Mouse (Mus musculus) layer of hippocampus, postnatal 36 days (tissue): ENCODE measurements at regions not wholly inside any gene's neighbourhood (a gene's known extent, or its start where the extent isn't known, plus 50 kb on each side); places are given as distances from the start of the nearest gene placed in this dataset.

Experiments
- DNase-seq, 2 experiments: peaks; one replicate each; pipeline ENCODE4 v3.0.0; 2022

GRCm38 (mm10) chr17:45966736-45967135, 65.4 kb downstream of the Vegfa start:
- DNase-seq = no peak

GRCm38 (mm10) chr17:45964031-45964430, 68.1 kb downstream of the Vegfa start:
- DNase-seq = no peak

GRCm38 (mm10) chr17:45963332-45963731, 68.8 kb downstream of the Vegfa start:
- no peak for DNase-seq

DNA sequence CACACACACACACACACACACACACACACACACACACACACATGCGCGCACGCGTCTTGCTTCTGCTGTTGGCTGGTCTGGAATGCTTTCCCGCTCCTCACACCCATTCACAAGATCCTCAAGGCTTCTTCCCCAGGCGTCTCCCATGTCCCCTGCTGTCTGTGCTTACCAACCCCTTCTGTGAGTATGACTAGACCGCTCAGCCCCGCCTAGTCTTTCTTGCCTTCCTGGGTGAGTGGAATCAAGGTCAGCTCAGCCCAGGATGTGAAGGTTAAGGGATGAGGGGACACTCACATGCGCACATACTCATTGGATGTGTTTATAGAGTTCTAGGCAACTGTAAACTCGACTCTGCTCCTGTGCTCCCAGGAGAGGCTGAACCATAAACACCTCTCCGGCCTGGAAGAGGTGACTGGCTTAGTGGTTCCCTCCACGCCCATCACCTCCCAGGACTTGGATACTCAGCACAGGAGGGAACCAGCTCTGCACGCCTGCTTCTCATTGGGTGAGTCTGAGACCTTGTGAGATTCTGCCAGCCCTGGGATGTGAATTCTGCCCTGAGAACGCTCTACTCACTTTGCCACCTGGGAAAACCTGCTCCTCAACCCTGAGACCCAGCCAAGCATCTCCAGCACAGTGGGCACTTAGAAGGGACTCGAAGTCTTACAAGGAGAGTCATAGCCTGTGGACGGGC, 70.4 kb downstream of the Vegfa start:
- DNase-seq = no peak

- DNase-seq = no peak
Observed at GRCm38 (mm10) chr17:45958094-45958881, 73.9 kb downstream of the Vegfa start.

DNA sequence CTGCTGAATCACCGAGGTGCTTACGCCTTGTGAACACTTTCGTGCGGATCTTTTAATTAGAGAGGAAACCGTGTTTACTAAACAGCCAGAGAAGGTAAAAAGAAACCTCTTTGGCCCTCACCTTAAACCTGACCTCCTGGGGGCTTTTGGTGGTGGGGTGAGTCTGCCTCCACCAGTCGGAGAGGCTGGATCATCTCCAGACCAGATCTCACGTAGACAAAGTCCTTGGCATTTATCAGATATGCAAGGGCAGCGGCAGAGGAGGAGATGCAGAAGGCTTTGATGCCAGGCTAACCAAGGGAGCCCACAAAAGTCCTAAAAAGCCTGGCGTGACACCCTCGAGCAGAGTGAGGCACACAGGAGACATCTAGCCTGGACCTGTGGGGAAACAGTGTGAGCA, 76.7 kb downstream of the Vegfa start:
- DNase-seq = no peak

DNA sequence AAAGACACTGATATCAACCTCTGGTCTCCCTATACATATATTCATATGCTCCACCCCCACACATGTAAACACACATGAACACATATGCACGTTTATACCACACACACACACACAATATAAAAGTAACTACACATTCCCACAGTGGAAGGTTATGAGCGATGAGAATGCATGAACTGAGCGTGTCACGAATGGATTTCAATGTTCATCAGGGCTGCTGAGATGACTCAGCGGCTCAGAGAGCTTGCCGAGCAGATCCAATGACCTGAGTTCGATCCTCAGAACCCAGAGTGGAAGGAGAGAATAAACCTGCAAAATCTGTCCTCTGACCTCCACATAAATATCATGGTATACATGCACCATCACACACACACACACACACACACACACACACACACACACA, 77.3 kb downstream of the Vegfa start:
- DNase-seq = no peak

- no peak for DNase-seq
Observed at GRCm38 (mm10) chr17:45953523-45953922, 78.6 kb downstream of the Vegfa start.

DNA sequence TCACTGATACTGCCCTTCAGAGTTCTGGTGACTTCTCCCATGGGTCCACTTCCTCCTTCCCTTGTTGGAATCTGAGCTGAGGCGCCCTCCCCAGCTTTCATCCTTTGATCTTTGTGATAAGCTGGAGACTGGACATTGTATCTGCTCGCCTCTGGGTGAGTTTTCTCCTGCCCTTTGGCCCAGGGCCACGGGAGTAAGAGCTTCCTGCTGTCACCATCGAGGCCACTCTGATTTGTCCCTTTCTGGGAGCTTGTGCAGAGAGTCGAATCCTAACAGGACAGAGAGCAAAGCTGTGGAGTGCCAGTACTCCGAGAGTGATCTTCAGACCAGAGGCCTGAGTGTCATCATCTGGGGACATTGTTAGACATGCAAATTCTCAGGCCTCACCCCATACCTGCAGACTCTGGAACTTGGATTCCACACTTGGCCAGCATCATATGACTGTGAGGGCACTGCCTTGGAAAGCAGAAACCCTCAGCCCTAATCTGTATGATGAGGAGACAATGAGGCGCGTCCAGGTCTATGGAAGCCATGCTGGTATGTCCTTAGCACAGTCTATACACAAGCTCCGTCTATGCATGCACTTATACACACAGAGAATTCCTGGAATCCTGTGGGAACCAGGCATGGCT, 81.5 kb downstream of the Vegfa start:
- DNase-seq = no peak

DNA sequence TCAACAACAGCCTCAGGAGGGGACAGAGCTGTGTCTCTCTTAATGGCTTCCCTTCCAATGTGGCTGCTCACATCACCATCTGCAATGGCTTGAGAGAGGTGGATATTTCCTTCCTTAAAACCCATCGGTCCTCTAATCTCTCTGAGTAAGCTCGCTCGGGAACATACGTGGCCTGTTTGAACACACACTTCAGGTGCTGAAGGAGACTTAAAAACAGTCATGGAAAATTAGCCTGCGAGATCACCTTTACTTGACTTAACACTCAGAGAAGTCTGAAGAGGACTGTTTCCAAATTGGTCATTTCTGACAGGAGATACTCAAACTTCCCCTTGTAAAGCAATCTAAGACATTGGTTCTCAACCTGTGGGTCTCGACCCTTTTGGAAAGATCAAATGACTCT, 83.0 kb downstream of the Vegfa start:
- DNase-seq = no peak

- DNase-seq = no peak
Observed at GRCm38 (mm10) chr17:45948314-45948935, 83.7 kb downstream of the Vegfa start.

DNA sequence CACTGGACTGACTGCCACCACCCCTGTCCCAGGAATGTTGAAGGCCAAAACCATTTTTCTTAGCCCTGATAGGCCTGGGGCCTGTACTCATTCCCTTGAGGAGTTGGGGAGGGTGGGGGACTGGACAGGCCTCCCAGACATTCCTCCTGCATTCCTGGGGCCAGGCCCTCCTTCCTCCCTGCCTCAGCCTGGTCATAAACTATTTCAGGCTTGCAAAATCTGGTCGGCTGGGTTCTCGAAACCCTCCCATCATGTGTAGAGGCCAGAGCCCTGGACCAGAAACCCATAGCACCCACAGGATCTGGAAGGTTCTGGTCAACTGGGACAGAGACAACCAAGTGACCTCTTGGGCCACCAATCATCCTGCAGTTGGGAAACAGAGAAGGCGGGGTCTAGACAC, 87.2 kb downstream of the Vegfa start:
- no peak for DNase-seq

GRCm38 (mm10) chr17:45943244-45943643, 88.9 kb downstream of the Vegfa start:
- DNase-seq = no peak

GRCm38 (mm10) chr17:45941890-45942375, 90.2 kb downstream of the Vegfa start:
- DNase-seq = no peak

GRCm38 (mm10) chr17:45940121-45940813, 91.9 kb downstream of the Vegfa start:
- DNase-seq = no peak

GRCm38 (mm10) chr17:45938284-45938683, 93.9 kb downstream of the Vegfa start:
- DNase-seq = no peak

DNA sequence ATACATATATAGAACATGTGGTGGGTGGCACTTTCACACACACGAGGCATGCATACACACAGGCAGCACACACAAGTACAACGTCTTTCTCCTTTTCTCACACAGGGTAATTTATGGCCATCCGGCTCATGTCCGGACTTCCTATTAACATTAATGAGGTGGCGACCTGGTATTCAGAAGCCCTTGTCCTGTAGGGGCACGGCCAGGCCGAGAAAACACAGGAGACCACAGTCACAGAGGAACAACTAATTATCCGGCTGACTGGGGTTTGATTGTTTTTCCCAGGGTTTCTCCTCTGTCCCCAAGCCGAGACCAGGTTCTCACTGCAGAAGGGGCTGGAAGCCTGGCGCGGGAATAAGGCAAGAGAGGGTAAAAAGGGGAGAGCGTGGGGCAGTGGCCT, 95.6 kb downstream of the Vegfa start:
- DNase-seq = no peak

- no peak for DNase-seq
Observed at GRCm38 (mm10) chr17:45935291-45935690, 96.9 kb downstream of the Vegfa start.

DNA sequence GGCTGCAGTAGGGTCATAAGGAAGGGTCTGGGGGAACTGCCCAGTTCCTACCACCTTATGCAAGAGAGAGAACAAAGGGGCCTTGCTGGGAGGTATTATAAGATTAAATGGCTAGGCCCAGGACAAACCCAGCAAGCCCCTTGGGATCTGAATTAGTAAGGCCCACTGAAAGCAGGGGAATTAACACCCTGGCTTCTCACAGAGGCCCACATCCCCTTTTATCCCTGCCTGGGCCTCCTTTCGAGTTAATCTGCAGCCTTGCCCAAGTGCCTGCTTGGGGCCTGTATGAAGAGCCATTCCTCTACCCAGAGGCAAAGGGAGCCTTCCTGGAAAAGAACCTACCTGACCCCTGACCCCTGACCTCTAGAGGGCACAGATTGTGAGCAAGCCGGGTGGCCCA, 98.2 kb downstream of the Vegfa start:
- DNase-seq = no peak

- no peak for DNase-seq
Observed at GRCm38 (mm10) chr17:45933034-45933433, 99.1 kb downstream of the Vegfa start.

GRCm38 (mm10) chr17:45932611-45933010, 99.6 kb downstream of the Vegfa start:
- no peak for DNase-seq

DNA sequence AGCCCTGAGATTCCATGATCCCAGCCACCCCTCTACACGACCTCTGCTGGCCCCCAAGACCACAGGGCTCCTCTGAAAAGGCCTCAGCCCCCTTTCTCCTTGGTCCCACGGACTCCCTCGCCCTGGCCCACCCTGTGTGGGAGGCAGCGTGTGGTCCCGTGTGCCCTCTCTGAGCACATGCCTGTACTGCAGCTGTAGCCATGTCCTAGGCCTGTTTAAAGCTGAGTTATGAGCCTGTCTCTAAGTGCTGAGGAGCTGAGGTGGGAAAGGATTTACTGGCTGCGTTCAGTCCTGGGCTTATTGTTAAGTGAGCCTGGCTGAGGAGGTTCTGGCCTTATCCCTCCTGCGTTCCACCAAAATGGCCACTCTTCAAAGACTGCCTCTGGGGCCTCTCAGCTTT, 102.6 kb downstream of the Vegfa start:
- DNase-seq = no peak
